Mouse (Mus musculus) embryonic fibroblast, embryonic 13.5 days (primary cell): ENCODE data around the gene Lamp2.

Experiments used
- CTCF ChIP-seq: IDR thresholded peaks from 2 replicates; pipeline ENCODE4 v1.5.1; 2011; ENCODE audit warnings: mild to moderate bottlenecking, control low read depth, low read length, moderate library complexity, borderline replicate concordance; ENCODE audit not compliant: insufficient read depth
- POLR2A ChIP-seq: IDR thresholded peaks from 2 replicates; pipeline ENCODE4 v1.6.1; 2011; ENCODE audit warnings: low read depth, mild to moderate bottlenecking, control low read depth, low read length, moderate library complexity

DNA sequence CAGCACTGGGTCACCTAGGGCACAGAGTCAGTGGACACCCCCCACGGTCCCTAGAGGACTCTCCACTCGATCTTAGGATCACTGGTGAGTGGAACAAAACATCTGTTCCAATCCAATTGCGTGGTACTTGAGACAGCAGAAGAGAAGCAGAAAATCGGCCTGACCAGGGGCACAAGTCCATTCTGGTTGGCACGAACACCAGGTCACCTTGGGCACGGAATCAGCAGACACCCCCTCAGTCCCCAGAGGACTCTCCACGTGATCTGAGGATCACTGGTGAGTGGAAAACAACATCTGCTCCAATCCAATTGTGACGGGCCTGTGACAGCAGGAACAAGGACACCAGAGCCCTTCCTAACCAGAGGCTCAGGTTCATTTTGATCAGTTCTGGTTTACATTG lies 94.2 kb downstream of the Lamp2 start:
- TF ChIP-seq POLR2A: no peak
- TF ChIP-seq CTCF: no peak
